Mouse (Mus musculus) kidney, postnatal 10 days (tissue): ENCODE data around the gene Ephb6.

Source experiments
- DNase-seq: peaks from one replicate; pipeline ENCODE4 v3.0.0; 2021; ENCODE audit warnings: mixed read lengths

The Ephb6 gene

GRCm38 (mm10) chr6:41630791-41631190, 25.5 kb downstream of the Ephb6 start:
- DNase-seq, result no peak

- no peak for DNase-seq
Measured at GRCm38 (mm10) chr6:41631549-41631948, 26.3 kb downstream of the Ephb6 start.

DNA sequence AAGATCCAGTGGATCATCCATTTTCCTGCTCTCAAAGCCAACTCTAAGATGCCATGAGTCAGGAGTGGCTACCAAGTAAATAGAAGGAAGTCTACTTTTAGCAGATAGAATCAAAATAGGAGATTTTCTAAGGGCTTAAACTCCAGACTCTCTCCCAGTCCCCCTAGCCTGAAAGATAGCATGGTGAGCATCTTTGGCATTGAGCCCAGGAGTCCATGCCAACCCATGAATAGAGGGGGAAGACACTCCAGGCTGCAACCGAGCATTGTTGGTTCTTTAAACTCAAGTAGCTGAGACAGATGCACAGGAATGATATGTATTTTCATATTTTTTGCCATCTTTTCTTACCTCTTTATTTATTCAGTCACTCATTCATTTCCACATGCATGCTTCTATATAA, 29.9 kb downstream of the Ephb6 start:
- no peak for DNase-seq

- no peak for DNase-seq
Measured at GRCm38 (mm10) chr6:41636178-41636577, 30.9 kb downstream of the Ephb6 start, which contains the start of gene Trpv6. Gene Trpv6 (minus strand): TSS chr6:41636405.

GRCm38 (mm10) chr6:41637393-41637792, 32.1 kb downstream of the Ephb6 start:
- DNase-seq, result no peak

GRCm38 (mm10) chr6:41637927-41638506, 32.7 kb downstream of the Ephb6 start:
- DNase-seq, result no peak

- no peak for DNase-seq
Measured at GRCm38 (mm10) chr6:41640449-41640848, 35.2 kb downstream of the Ephb6 start.

GRCm38 (mm10) chr6:41641173-41641866, 36.0 kb downstream of the Ephb6 start:
- no peak for DNase-seq

GRCm38 (mm10) chr6:41642765-41643164, 37.5 kb downstream of the Ephb6 start:
- DNase-seq, result no peak

GRCm38 (mm10) chr6:41643227-41643626, 37.9 kb downstream of the Ephb6 start:
- no peak for DNase-seq

DNA sequence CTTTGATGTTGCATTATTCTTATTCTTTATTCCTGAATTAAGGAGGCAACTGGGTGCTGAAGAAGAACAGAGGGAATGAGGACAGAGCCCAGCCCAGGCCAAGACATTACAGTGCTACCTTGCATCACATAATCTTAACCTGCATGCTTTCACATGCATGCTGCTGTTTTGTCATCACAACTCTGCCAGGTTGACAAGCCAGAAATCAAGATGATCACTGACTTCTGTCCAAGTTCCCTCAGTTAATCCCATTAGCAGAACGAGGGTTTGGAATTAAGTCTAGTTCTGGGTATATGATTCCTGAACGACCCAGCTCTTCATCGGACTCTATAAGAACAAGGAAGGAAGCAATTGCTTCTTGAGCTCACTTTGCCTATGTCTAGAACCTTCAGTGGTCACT, 40.9 kb downstream of the Ephb6 start:
- DNase-seq, result no peak

DNA sequence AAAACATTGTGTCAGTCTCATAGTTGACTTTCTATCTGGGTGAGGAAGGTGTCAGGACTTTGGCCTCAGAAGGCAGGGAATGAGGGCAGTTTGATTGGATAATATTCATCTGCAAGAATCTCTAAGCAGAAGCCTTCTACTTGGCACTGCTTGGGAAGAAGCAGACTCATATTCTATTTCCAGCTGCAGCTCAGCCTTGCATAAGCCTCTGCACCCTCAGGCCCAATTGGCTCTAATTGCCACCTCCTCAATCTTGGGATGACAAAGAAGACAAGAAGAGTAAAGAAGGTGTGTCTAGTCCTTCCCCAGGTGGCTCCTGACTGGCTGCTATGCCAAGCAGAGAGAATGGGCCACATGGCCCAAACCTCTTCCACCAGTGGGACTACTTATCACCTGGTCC, 41.4 kb downstream of the Ephb6 start:
- no peak for DNase-seq

- DNase-seq, result no peak
Measured at GRCm38 (mm10) chr6:41653173-41653572, 47.9 kb downstream of the Ephb6 start.

DNA sequence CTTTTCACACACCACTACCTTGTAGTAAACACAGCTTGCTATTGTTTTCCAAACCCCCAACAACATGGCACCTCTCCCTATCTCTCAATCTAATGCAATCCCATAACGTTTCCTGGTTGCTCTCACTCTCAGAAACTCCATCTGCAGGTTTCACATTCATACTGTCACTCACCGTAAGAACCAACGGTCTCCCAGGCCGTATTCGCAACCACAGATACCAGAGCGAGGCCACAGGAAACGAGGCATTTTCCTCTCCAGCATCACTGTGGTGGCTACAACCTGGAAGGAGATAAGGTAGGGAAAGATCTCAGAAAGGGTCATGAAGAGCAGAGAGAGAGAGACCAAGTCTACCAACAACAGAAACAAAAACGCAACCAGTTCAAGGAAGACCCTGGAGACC, 49.4 kb downstream of the Ephb6 start:
- DNase-seq, result no peak

DNA sequence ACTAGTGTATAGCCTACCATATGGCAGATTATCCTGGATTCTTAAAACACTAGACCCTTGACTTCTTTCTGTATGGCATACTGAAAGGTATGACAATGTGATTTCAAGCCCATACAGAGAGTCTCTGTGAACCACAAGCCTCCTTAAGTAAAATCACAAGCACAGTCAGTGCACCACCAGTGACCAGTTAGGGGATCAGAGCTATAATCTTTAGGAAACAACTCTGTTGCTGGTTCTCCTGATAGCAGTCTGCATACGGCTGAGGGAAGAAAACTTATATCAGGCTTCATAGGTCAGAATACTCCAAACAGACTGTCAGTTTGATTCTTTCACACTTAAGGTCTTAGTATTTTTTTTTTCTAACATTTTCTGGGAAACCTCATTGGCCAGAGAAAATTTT, 53.2 kb downstream of the Ephb6 start:
- DNase-seq, result no peak

- no peak for DNase-seq
Measured at GRCm38 (mm10) chr6:41662320-41662719, 57.0 kb downstream of the Ephb6 start.
